Mouse (Mus musculus): Measurements from ENCODE around the gene Rpl11. TPM values are rescaled to one million over a fixed set of nuclear protein-coding genes. Genes with fewer than 3 reads are reported as not detected.

The Rpl11 gene
- polyA plus RNA-seq, 1 experiment from 2014 or later = 251 TPM

- Histone ChIP-seq H3K27ac (ENCODE audit: low read depth, low read length) (no peak overlapping the region), H3K9ac (replicated peaks; ENCODE audit: low read depth, low read length) (no peak overlapping the region)
- WGBS = 67% methylated on average over 11 of the region's 11 CpGs
Measured at GRCm38 (mm10) chr4:136089748-136090583, 36.7 kb upstream of the Rpl11 start.

GRCm38 (mm10) chr4:136088971-136089747, 35.9 kb upstream of the Rpl11 start:
- Histone ChIP-seq H3K27me3 (ENCODE audit: control insufficient read depth, insufficient read depth, low read length) (no peaks in the 10 kb centered on the region), H3K4me1 (ENCODE audit: control insufficient read depth, insufficient read depth, low read length) (no peaks in the 10 kb centered on the region), H3K27ac (ENCODE audit: low read depth, low read length) (no peak overlapping the region), H3K9ac (replicated peaks; ENCODE audit: low read depth, low read length) (no peak overlapping the region), H3K36me3 (ENCODE audit: control insufficient read depth, insufficient read depth, low read length) (no peaks in the 10 kb centered on the region), H3K9me3 (ENCODE audit: control insufficient read depth, low read length) (no peaks in the 10 kb centered on the region), H3K4me2 (ENCODE audit: low read depth, low read length) (no peak overlapping the region), H3K4me3 (ENCODE audit: low read depth, low read length) (no peak overlapping the region)
- WGBS = 25% methylated on average over 16 of the region's 16 CpGs
- ATAC-seq (ENCODE audit: low read depth) = no peak

More at GRCm38 (mm10) chr4:136089748-136090583, 36.7 kb upstream of the Rpl11 start:
- Histone ChIP-seq H3K4me3 (ENCODE audit: low read depth, low read length) (no peak overlapping the region), H3K4me1 (ENCODE audit: control insufficient read depth, insufficient read depth, low read length) (no peaks in the 10 kb centered on the region), H3K36me3 (ENCODE audit: control insufficient read depth, insufficient read depth, low read length) (no peaks in the 10 kb centered on the region), H3K4me2 (ENCODE audit: low read depth, low read length) (no peak overlapping the region), H3K9me3 (ENCODE audit: control insufficient read depth, low read length) (no peaks in the 10 kb centered on the region), H3K27me3 (ENCODE audit: control insufficient read depth, insufficient read depth, low read length) (no peaks in the 10 kb centered on the region)
- ATAC-seq (ENCODE audit: low read depth) = no peak

DNA sequence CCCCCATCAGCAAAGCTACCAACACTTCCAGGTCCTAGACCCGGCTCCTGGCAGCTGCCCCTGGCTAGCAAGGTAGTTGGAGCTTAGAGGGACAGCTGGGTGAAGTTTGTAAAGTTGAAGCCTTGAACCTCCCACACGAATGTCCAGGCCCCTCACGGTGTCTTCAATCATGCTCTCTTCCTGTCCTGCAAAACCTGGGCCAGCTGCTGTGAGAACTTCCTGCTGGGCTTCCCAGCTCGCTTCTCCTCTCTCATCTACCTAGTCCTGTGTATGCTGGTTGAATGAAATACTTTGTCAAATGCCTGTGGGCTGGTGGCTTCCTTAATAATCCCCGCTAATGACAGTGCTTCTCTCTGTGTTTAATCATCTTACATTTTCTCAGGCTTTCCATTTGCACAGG, 35.1 kb upstream of the Rpl11 start:
- no peaks in the 10 kb centered on the region for H3K27me3 ChIP-seq (ENCODE audit: control insufficient read depth, insufficient read depth, low read length)
- WGBS = 78% methylated on average over 5 of the region's 5 CpGs
- H3K9me3 ChIP-seq (ENCODE audit: control insufficient read depth, low read length) = no peaks in the 10 kb centered on the region
- no peak for ATAC-seq (ENCODE audit: low read depth)
- H3K4me3 ChIP-seq (ENCODE audit: low read depth, low read length) = no peak overlapping the region
- H3K27ac ChIP-seq (ENCODE audit: low read depth, low read length) = no peak overlapping the region
- no peak overlapping the region for H3K4me2 ChIP-seq (ENCODE audit: low read depth, low read length)
- H3K4me1 ChIP-seq (ENCODE audit: control insufficient read depth, insufficient read depth, low read length) = no peaks in the 10 kb centered on the region
- no peak overlapping the region for H3K9ac ChIP-seq (replicated peaks; ENCODE audit: low read depth, low read length)
- no peaks in the 10 kb centered on the region for H3K36me3 ChIP-seq (ENCODE audit: control insufficient read depth, insufficient read depth, low read length)

GRCm38 (mm10) chr4:136087261-136087660, 34.0 kb upstream of the Rpl11 start:
- H3K27ac ChIP-seq (ENCODE audit: low read depth, low read length) = no peak overlapping the region
- ATAC-seq (ENCODE audit: low read depth) = no peak
- WGBS = 92% methylated on average over 5 of the region's 5 CpGs
- no peak overlapping the region for H3K4me2 ChIP-seq (ENCODE audit: low read depth, low read length)
- H3K36me3 ChIP-seq (ENCODE audit: control insufficient read depth, insufficient read depth, low read length) = no peaks in the 10 kb centered on the region
- no peaks in the 10 kb centered on the region for H3K4me1 ChIP-seq (ENCODE audit: control insufficient read depth, insufficient read depth, low read length)
- no peaks in the 10 kb centered on the region for H3K27me3 ChIP-seq (ENCODE audit: control insufficient read depth, insufficient read depth, low read length)
- no peaks in the 10 kb centered on the region for H3K9me3 ChIP-seq (ENCODE audit: control insufficient read depth, low read length)
- no peak overlapping the region for H3K9ac ChIP-seq (replicated peaks; ENCODE audit: low read depth, low read length)
- no peak overlapping the region for H3K4me3 ChIP-seq (ENCODE audit: low read depth, low read length)

DNA sequence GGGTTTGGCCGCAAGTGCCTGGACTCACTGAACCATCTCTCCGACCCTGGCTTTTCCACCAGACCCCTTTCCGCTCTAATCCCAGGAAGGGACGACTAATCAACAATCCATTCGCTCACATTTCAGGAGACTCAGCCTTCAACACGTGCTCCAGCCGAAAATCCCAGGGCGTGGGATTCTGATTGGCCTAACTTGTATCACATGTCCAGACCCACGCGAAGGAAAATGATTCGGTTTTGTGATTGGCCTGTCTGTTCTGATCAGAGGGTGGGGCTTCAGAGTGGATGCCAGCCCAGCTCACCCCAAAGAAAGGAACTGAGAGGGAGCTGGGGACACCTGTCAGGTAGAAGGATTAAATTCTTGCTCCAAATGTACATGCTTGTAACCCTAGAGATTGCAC, 31.6 kb upstream of the Rpl11 start:
- H3K27me3 ChIP-seq (ENCODE audit: control insufficient read depth, insufficient read depth, low read length) = peaks cover 10% of the 10 kb centered on the region
- ATAC-seq (ENCODE audit: low read depth) = no peak

GRCm38 (mm10) chr4:136083269-136084105, 30.3 kb upstream of the Rpl11 start:
- WGBS = 80% methylated on average over 19 of the region's 19 CpGs
- peaks cover 8% of the 10 kb centered on the region; the same call in 1 of the 2 replicates for H3K4me1 ChIP-seq (ENCODE audit: control insufficient read depth, insufficient read depth, low read length)
- H3K36me3 ChIP-seq (ENCODE audit: control insufficient read depth, insufficient read depth, low read length) = no peaks in the 10 kb centered on the region
- H3K4me3 ChIP-seq (ENCODE audit: low read depth, low read length) = no peak overlapping the region
- H3K27ac ChIP-seq (ENCODE audit: low read depth, low read length) = no peak overlapping the region
- H3K4me2 ChIP-seq (ENCODE audit: low read depth, low read length) = no peak overlapping the region
- peaks cover 10% of the 10 kb centered on the region for H3K27me3 ChIP-seq (ENCODE audit: control insufficient read depth, insufficient read depth, low read length)
- ATAC-seq (ENCODE audit: low read depth) = no peak
- no peak overlapping the region for H3K9ac ChIP-seq (replicated peaks; ENCODE audit: low read depth, low read length)
- no peaks in the 10 kb centered on the region for H3K9me3 ChIP-seq (ENCODE audit: control insufficient read depth, low read length)

More for the DNA sequence above, 31.6 kb upstream of the Rpl11 start:
- 94% methylated on average over 11 of the region's 11 CpGs for whole genome bisulfite sequencing
- Histone ChIP-seq H3K36me3 (ENCODE audit: control insufficient read depth, insufficient read depth, low read length) (no peaks in the 10 kb centered on the region), H3K4me3 (ENCODE audit: low read depth, low read length) (no peak overlapping the region), H3K4me1 (ENCODE audit: control insufficient read depth, insufficient read depth, low read length) (peaks cover 8% of the 10 kb centered on the region; the same call in 1 of the 2 replicates), H3K27ac (ENCODE audit: low read depth, low read length) (no peak overlapping the region), H3K9me3 (ENCODE audit: control insufficient read depth, low read length) (no peaks in the 10 kb centered on the region), H3K4me2 (ENCODE audit: low read depth, low read length) (no peak overlapping the region), H3K9ac (replicated peaks; ENCODE audit: low read depth, low read length) (no peak overlapping the region)

GRCm38 (mm10) chr4:136081729-136082128, 28.5 kb upstream of the Rpl11 start:
- peak overlapping the region; percentile 42 for H3K9ac ChIP-seq (replicated peaks; ENCODE audit: low read depth, low read length)
- WGBS = 2% methylated on average over 28 of the region's 28 CpGs

GRCm38 (mm10) chr4:136078649-136079048, 25.4 kb upstream of the Rpl11 start:
- no peak overlapping the region for H3K27ac ChIP-seq (ENCODE audit: low read depth, low read length)
- no peak overlapping the region for H3K4me3 ChIP-seq (ENCODE audit: low read depth, low read length)
- H3K4me1 ChIP-seq (ENCODE audit: control insufficient read depth, insufficient read depth, low read length) = peaks cover 8% of the 10 kb centered on the region; the same call in 1 of the 2 replicates
- no peaks in the 10 kb centered on the region for H3K36me3 ChIP-seq (ENCODE audit: control insufficient read depth, insufficient read depth, low read length)
- peaks cover 10% of the 10 kb centered on the region for H3K27me3 ChIP-seq (ENCODE audit: control insufficient read depth, insufficient read depth, low read length)
- H3K9me3 ChIP-seq (ENCODE audit: control insufficient read depth, low read length) = no peaks in the 10 kb centered on the region
- H3K4me2 ChIP-seq (ENCODE audit: low read depth, low read length) = no peak overlapping the region
- 70% methylated on average over 2 of the region's 2 CpGs for WGBS
- H3K9ac ChIP-seq (replicated peaks; ENCODE audit: low read depth, low read length) = no peak overlapping the region
- ATAC-seq (ENCODE audit: low read depth) = no peak

More at GRCm38 (mm10) chr4:136081729-136082128, 28.5 kb upstream of the Rpl11 start:
- Histone ChIP-seq H3K36me3 (ENCODE audit: control insufficient read depth, insufficient read depth, low read length) (no peaks in the 10 kb centered on the region), H3K4me1 (ENCODE audit: control insufficient read depth, insufficient read depth, low read length) (peaks cover 8% of the 10 kb centered on the region; the same call in 1 of the 2 replicates), H3K27me3 (ENCODE audit: control insufficient read depth, insufficient read depth, low read length) (peaks cover 10% of the 10 kb centered on the region), H3K9me3 (ENCODE audit: control insufficient read depth, low read length) (no peaks in the 10 kb centered on the region), H3K4me3 (ENCODE audit: low read depth, low read length) (peak overlapping the region; percentile 28), H3K4me2 (ENCODE audit: low read depth, low read length) (peak overlapping the region; percentile 52), H3K27ac (ENCODE audit: low read depth, low read length) (no peak overlapping the region)
- ATAC-seq (ENCODE audit: low read depth) = no peak

Data from neural tube, embryonic 14.5 days (tissue).